Comparison of ENCODE assay signal across 21 mouse cellular contexts in genomic region chr4:117023469-117023868, GRCm38 (mm10).
"Had no signal": no experiment of that assay in that cellular context is flagged by ENCODE, and none has a peak within 500 bp of the region (broad histone marks: within the 10 kb centered on the region; RNA-seq: fewer than 3 reads in every experiment).

No protein-coding gene starts in this region.

- H3K4me3 ChIP-seq: liver, embryonic 15.5 days; midbrain, embryonic 10.5 days; midbrain, embryonic 13.5 days; midbrain, embryonic 15.5 days; myocyte; neural tube, embryonic 13.5 days; neural tube, embryonic 15.5 days; stomach, embryonic 15.5 days had no signal

- H3K9me3 ChIP-seq: liver, embryonic 15.5 days; midbrain, embryonic 10.5 days; midbrain, embryonic 13.5 days; midbrain, embryonic 15.5 days; neural tube, embryonic 13.5 days; neural tube, embryonic 15.5 days; stomach, embryonic 15.5 days had no signal

- H3K36me3 ChIP-seq: midbrain, embryonic 15.5 days had no signal

- H3K27me3 ChIP-seq: liver, embryonic 15.5 days; midbrain, embryonic 13.5 days; midbrain, embryonic 15.5 days; neural tube, embryonic 13.5 days; neural tube, embryonic 15.5 days; stomach, embryonic 15.5 days had no signal

- DNase-seq: lung, adult 18-20 months; lung, embryonic 14.5 days; lung, postnatal 10 days; lung, postnatal 4 days; retina, postnatal 1 day; right cerebral cortex, adult 18-20 months; right cerebral cortex, postnatal 25 days; right cerebral cortex, postnatal 4 days; spleen, adult 18-20 months; thymus, adult 2 months; thymus, postnatal 25 days; thymus, postnatal 4 days had no signal

- H3K4me2 ChIP-seq: liver, embryonic 15.5 days; lung, embryonic 14.5 days; midbrain, embryonic 13.5 days; midbrain, embryonic 15.5 days; neural tube, embryonic 13.5 days; neural tube, embryonic 15.5 days; stomach, embryonic 15.5 days had no signal

- H3K9ac ChIP-seq: liver, embryonic 15.5 days; lung, embryonic 14.5 days; midbrain, embryonic 13.5 days; midbrain, embryonic 15.5 days; neural tube, embryonic 13.5 days; neural tube, embryonic 15.5 days; stomach, embryonic 15.5 days had no signal

- H3K27ac ChIP-seq: liver, embryonic 15.5 days; midbrain, embryonic 10.5 days; midbrain, embryonic 13.5 days; midbrain, embryonic 15.5 days; neural tube, embryonic 13.5 days; neural tube, embryonic 15.5 days; stomach, embryonic 15.5 days; stomach, postnatal 0 days had no signal

- ATAC-seq: midbrain, embryonic 13.5 days; midbrain, embryonic 15.5 days had no signal
